Mouse (Mus musculus): ENCODE results near the gene Sox5. TPM values are rescaled to one million over a fixed set of nuclear protein-coding genes. Genes with fewer than 3 reads are reported as not detected.

Sox5 gene
- polyA plus RNA-seq, 1 experiment from 2014 or later: 23.4 TPM

GRCm38 (mm10) chr6:143998201-143998600, 783.6 kb downstream of the Sox5 start:
- Histone ChIP-seq H3K9me3 (replicated peaks; ENCODE audit: control insufficient read depth, low read length) (no peaks in the 10 kb centered on the region), H3K4me3 (ENCODE audit: low read depth, low read length) (no peak overlapping the region), H3K27me3 (ENCODE audit: control insufficient read depth, insufficient read depth, low read length) (no peaks in the 10 kb centered on the region), H3K4me1 (ENCODE audit: control insufficient read depth, insufficient read depth, low read length) (no peaks in the 10 kb centered on the region), H3K4me2 (ENCODE audit: low read depth, low read length) (no peak overlapping the region), H3K9ac (replicated peaks; ENCODE audit: low read length) (no peak overlapping the region), H3K27ac (replicated peaks; ENCODE audit: low read depth, low read length) (no peak overlapping the region), H3K36me3 (replicated peaks; ENCODE audit: control insufficient read depth, insufficient read depth, low read depth, low read length) (no peaks in the 10 kb centered on the region)
- DNase-seq (ENCODE audit: low spot score) (no peak), ATAC-seq (replicated peaks; ENCODE audit: insufficient number of reproducible peaks, low FRiP score, low TSS enrichment, low read depth) (no peak)
- 87% methylated on average over 13 of the region's 13 CpGs for WGBS

GRCm38 (mm10) chr6:143997616-143998015, 784.2 kb downstream of the Sox5 start:
- H3K9me3 ChIP-seq (replicated peaks; ENCODE audit: control insufficient read depth, low read length): no peaks in the 10 kb centered on the region
- H3K36me3 ChIP-seq (replicated peaks; ENCODE audit: control insufficient read depth, insufficient read depth, low read depth, low read length): no peaks in the 10 kb centered on the region
- H3K27me3 ChIP-seq (ENCODE audit: control insufficient read depth, insufficient read depth, low read length): no peaks in the 10 kb centered on the region
- no peak overlapping the region for H3K4me3 ChIP-seq (ENCODE audit: low read depth, low read length)
- DNase-seq (ENCODE audit: low spot score): no peak
- H3K4me1 ChIP-seq (ENCODE audit: control insufficient read depth, insufficient read depth, low read length): no peaks in the 10 kb centered on the region
- H3K9ac ChIP-seq (replicated peaks; ENCODE audit: low read length): no peak overlapping the region
- no peak overlapping the region for H3K4me2 ChIP-seq (ENCODE audit: low read depth, low read length)
- no peak overlapping the region for H3K27ac ChIP-seq (replicated peaks; ENCODE audit: low read depth, low read length)
- no peak for ATAC-seq (replicated peaks; ENCODE audit: insufficient number of reproducible peaks, low FRiP score, low TSS enrichment, low read depth)
- 69% methylated on average over 11 of the region's 11 CpGs for WGBS

GRCm38 (mm10) chr6:143995046-143995445, 786.7 kb downstream of the Sox5 start:
- no peak overlapping the region for H3K4me2 ChIP-seq (ENCODE audit: low read depth, low read length)
- no peak overlapping the region for H3K4me3 ChIP-seq (ENCODE audit: low read depth, low read length)
- H3K4me1 ChIP-seq (ENCODE audit: control insufficient read depth, insufficient read depth, low read length): no peaks in the 10 kb centered on the region
- no peak overlapping the region for H3K9ac ChIP-seq (replicated peaks; ENCODE audit: low read length)
- H3K9me3 ChIP-seq (replicated peaks; ENCODE audit: control insufficient read depth, low read length): no peaks in the 10 kb centered on the region
- DNase-seq (ENCODE audit: low spot score): no peak
- no peak for ATAC-seq (replicated peaks; ENCODE audit: insufficient number of reproducible peaks, low FRiP score, low TSS enrichment, low read depth)
- WGBS: 58% methylated on average over 4 of the region's 4 CpGs
- H3K27me3 ChIP-seq (ENCODE audit: control insufficient read depth, insufficient read depth, low read length): no peaks in the 10 kb centered on the region
- no peaks in the 10 kb centered on the region for H3K36me3 ChIP-seq (replicated peaks; ENCODE audit: control insufficient read depth, insufficient read depth, low read depth, low read length)
- no peak overlapping the region for H3K27ac ChIP-seq (replicated peaks; ENCODE audit: low read depth, low read length)

GRCm38 (mm10) chr6:143987548-143987947, 794.2 kb downstream of the Sox5 start:
- H3K27ac ChIP-seq (replicated peaks; ENCODE audit: low read depth, low read length): no peak overlapping the region
- DNase-seq (ENCODE audit: low spot score): no peak
- no peak overlapping the region for H3K9ac ChIP-seq (replicated peaks; ENCODE audit: low read length)
- no peak overlapping the region for H3K4me3 ChIP-seq (ENCODE audit: low read depth, low read length)
- H3K4me1 ChIP-seq (ENCODE audit: control insufficient read depth, insufficient read depth, low read length): no peaks in the 10 kb centered on the region
- ATAC-seq (replicated peaks; ENCODE audit: insufficient number of reproducible peaks, low FRiP score, low TSS enrichment, low read depth): 0 out of 2 replicates have a peak, but pooled peaks have one; percentile 9
- H3K27me3 ChIP-seq (ENCODE audit: control insufficient read depth, insufficient read depth, low read length): no peaks in the 10 kb centered on the region
- H3K9me3 ChIP-seq (replicated peaks; ENCODE audit: control insufficient read depth, low read length): no peaks in the 10 kb centered on the region
- H3K4me2 ChIP-seq (ENCODE audit: low read depth, low read length): no peak overlapping the region
- no peaks in the 10 kb centered on the region for H3K36me3 ChIP-seq (replicated peaks; ENCODE audit: control insufficient read depth, insufficient read depth, low read depth, low read length)

- WGBS: 94% methylated on average over 8 of the region's 8 CpGs
- H3K36me3 ChIP-seq (replicated peaks; ENCODE audit: control insufficient read depth, insufficient read depth, low read depth, low read length): no peaks in the 10 kb centered on the region
- no peaks in the 10 kb centered on the region for H3K27me3 ChIP-seq (ENCODE audit: control insufficient read depth, insufficient read depth, low read length)
- no peak overlapping the region for H3K27ac ChIP-seq (replicated peaks; ENCODE audit: low read depth, low read length)
- no peaks in the 10 kb centered on the region for H3K4me1 ChIP-seq (ENCODE audit: control insufficient read depth, insufficient read depth, low read length)
- H3K9me3 ChIP-seq (replicated peaks; ENCODE audit: control insufficient read depth, low read length): no peaks in the 10 kb centered on the region
- no peak overlapping the region for H3K4me3 ChIP-seq (ENCODE audit: low read depth, low read length)
- no peak for ATAC-seq (replicated peaks; ENCODE audit: insufficient number of reproducible peaks, low FRiP score, low TSS enrichment, low read depth)
- no peak overlapping the region for H3K4me2 ChIP-seq (ENCODE audit: low read depth, low read length)
- no peak for DNase-seq (ENCODE audit: low spot score)
- H3K9ac ChIP-seq (replicated peaks; ENCODE audit: low read length): no peak overlapping the region
These were observed 801.6 kb downstream of the Sox5 start for GRCm38 (mm10) chr6:143980131-143980530.

GRCm38 (mm10) chr6:143967724-143968400, 813.9 kb downstream of the Sox5 start:
- Histone ChIP-seq H3K36me3 (replicated peaks; ENCODE audit: control insufficient read depth, insufficient read depth, low read depth, low read length) (no peaks in the 10 kb centered on the region; the same call in 1 of the 2 replicates), H3K9me3 (replicated peaks; ENCODE audit: control insufficient read depth, low read length) (no peaks in the 10 kb centered on the region), H3K4me2 (ENCODE audit: low read depth, low read length) (no peak overlapping the region), H3K27ac (replicated peaks; ENCODE audit: low read depth, low read length) (no peak overlapping the region), H3K4me3 (ENCODE audit: low read depth, low read length) (no peak overlapping the region), H3K27me3 (ENCODE audit: control insufficient read depth, insufficient read depth, low read length) (no peaks in the 10 kb centered on the region), H3K4me1 (ENCODE audit: control insufficient read depth, insufficient read depth, low read length) (no peaks in the 10 kb centered on the region), H3K9ac (replicated peaks; ENCODE audit: low read length) (no peak overlapping the region)
- WGBS: 52% methylated on average over 9 of the region's 9 CpGs
- no peak for DNase-seq (ENCODE audit: low spot score)
- ATAC-seq (replicated peaks; ENCODE audit: insufficient number of reproducible peaks, low FRiP score, low TSS enrichment, low read depth): no peak

- no peak overlapping the region for H3K9ac ChIP-seq (replicated peaks; ENCODE audit: low read length)
- DNase-seq (ENCODE audit: low spot score): no peak
- WGBS: 94% methylated on average over 11 of the region's 11 CpGs
- H3K4me2 ChIP-seq (ENCODE audit: low read depth, low read length): no peak overlapping the region
- no peak overlapping the region for H3K4me3 ChIP-seq (ENCODE audit: low read depth, low read length)
- ATAC-seq (replicated peaks; ENCODE audit: insufficient number of reproducible peaks, low FRiP score, low TSS enrichment, low read depth): no peak
- H3K9me3 ChIP-seq (replicated peaks; ENCODE audit: control insufficient read depth, low read length): no peaks in the 10 kb centered on the region
- no peaks in the 10 kb centered on the region for H3K27me3 ChIP-seq (ENCODE audit: control insufficient read depth, insufficient read depth, low read length)
- H3K36me3 ChIP-seq (replicated peaks; ENCODE audit: control insufficient read depth, insufficient read depth, low read depth, low read length): no peaks in the 10 kb centered on the region; the same call in 1 of the 2 replicates
- no peaks in the 10 kb centered on the region for H3K4me1 ChIP-seq (ENCODE audit: control insufficient read depth, insufficient read depth, low read length)
- H3K27ac ChIP-seq (replicated peaks; ENCODE audit: low read depth, low read length): no peak overlapping the region
These were observed 821.3 kb downstream of the Sox5 start for GRCm38 (mm10) chr6:143960487-143960886.

GRCm38 (mm10) chr6:143960081-143960480, 821.7 kb downstream of the Sox5 start:
- H3K9me3 ChIP-seq (replicated peaks; ENCODE audit: control insufficient read depth, low read length): no peaks in the 10 kb centered on the region
- H3K9ac ChIP-seq (replicated peaks; ENCODE audit: low read length): no peak overlapping the region
- no peak overlapping the region for H3K4me2 ChIP-seq (ENCODE audit: low read depth, low read length)
- H3K27ac ChIP-seq (replicated peaks; ENCODE audit: low read depth, low read length): no peak overlapping the region
- H3K4me3 ChIP-seq (ENCODE audit: low read depth, low read length): no peak overlapping the region
- 93% methylated on average over 8 of the region's 8 CpGs for WGBS
- no peaks in the 10 kb centered on the region for H3K36me3 ChIP-seq (replicated peaks; ENCODE audit: control insufficient read depth, insufficient read depth, low read depth, low read length)
- H3K4me1 ChIP-seq (ENCODE audit: control insufficient read depth, insufficient read depth, low read length): no peaks in the 10 kb centered on the region
- DNase-seq (ENCODE audit: low spot score) (no peak), ATAC-seq (replicated peaks; ENCODE audit: insufficient number of reproducible peaks, low FRiP score, low TSS enrichment, low read depth) (no peak)
- H3K27me3 ChIP-seq (ENCODE audit: control insufficient read depth, insufficient read depth, low read length): no peaks in the 10 kb centered on the region
